Mouse (Mus musculus) lung, embryonic 15.5 days (tissue): Measurements from ENCODE around the gene Wtap. TPM values are rescaled to one million over a fixed set of nuclear protein-coding genes. Genes with fewer than 3 reads are reported as not detected.
"Not testable (repeated sequence)": the region's sequence is repeated elsewhere in the genome, so short reads cannot be mapped to it uniquely, and the experiment has no call there.

Source experiments
- ATAC-seq: fragments of 200-750 bp; cut with Nextera tagmentation; 2 replicates; pipeline ENCODE4 v1.8.0; 2017; ENCODE audit warnings: moderate number of reproducible peaks, borderline replicate concordance; ENCODE audit not compliant: low FRiP score, low TSS enrichment; ENCODE audit errors: extremely low read depth
- H3K27ac ChIP-seq: fragments of 300-500 bp; sonication (generic); 2 replicates; pipeline ENCODE4 v1.5.1; 2015; ENCODE audit warnings: moderate library complexity, mild to moderate bottlenecking, inconsistent platforms
- H3K27me3 ChIP-seq: fragments of 300-500 bp; sonication (generic); 2 replicates; pipeline ENCODE4 v1.6.1; 2015; ENCODE audit warnings: inconsistent platforms
- H3K36me3 ChIP-seq: fragments of 300-500 bp; sonication (generic); 2 replicates; pipeline ENCODE4 v1.6.1; 2015; ENCODE audit warnings: inconsistent platforms
- H3K4me1 ChIP-seq: fragments of 300-500 bp; sonication (generic); 2 replicates; pipeline ENCODE4 v1.6.1; 2015; ENCODE audit warnings: inconsistent platforms
- H3K4me2 ChIP-seq: fragments of 300-500 bp; sonication (generic); 2 replicates; pipeline ENCODE4 v1.6.1; 2015; ENCODE audit warnings: inconsistent platforms, mild to moderate bottlenecking, moderate library complexity
- H3K4me3 ChIP-seq: fragments of 300-500 bp; sonication (generic); 2 replicates; pipeline ENCODE4 v1.5.1; 2015; ENCODE audit warnings: mild to moderate bottlenecking, inconsistent platforms
- H3K9ac ChIP-seq: fragments of 300-500 bp; sonication (generic); 2 replicates; pipeline ENCODE4 v1.6.1; 2015; ENCODE audit warnings: inconsistent platforms
- H3K9me3 ChIP-seq: fragments of 300-500 bp; sonication (generic); 2 replicates; pipeline ENCODE4 v1.6.1; 2016; ENCODE audit warnings: inconsistent platforms
- WGBS: fragments of 180-500 bp; shearing (Covaris S2); methylation state at CpG from one replicate; pipeline ENCODE4 v1.1.7; 2015; 5-methylcytosine and 5-hydroxymethylcytosine counted together
- polyA plus RNA-seq: library from polyadenylated mRNA; unstranded; fragments of >200 nt; fragmentation: Nextera tagmentation; extraction: Ambion mirVana; gene quantifications from 2 replicates; pipeline ENCODE4 v1.2.1, GENCODE M21; 2015

The Wtap gene
- 115 and 129 TPM in 2 replicates for polyA plus RNA-seq

DNA sequence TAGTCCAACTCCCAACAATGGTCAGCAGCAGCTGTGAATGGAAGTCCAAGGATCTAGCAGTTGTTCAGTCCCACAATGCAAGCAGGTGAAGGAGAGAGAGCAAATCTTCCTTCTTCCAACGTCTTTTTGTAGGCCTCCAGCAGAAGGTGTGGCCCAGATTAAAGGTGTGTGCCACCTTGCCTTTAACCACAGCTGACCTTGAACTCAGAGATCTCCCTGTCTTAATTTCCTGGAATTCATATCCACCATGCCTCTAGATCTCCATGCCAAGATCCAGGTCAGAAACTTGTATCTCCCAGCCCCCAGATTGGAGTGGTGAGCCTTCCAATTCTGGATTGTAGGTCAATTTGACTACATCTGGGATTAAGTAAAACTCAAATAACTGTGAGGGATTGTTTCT is at the start of gene Wtap:
Wtap (minus strand) TSS at position 101 of the 400 bp plus-strand sequence.
- Histone ChIP-seq H3K27ac (peak within 1 kb of the TSS; percentile 100), H3K9ac (peak within 1 kb of the TSS; percentile 100), H3K27me3 (no peaks in the 10 kb centered on the region), H3K4me1 (peaks cover 13% of the 10 kb centered on the region; the same call in 1 of the 2 replicates), H3K4me3 (peak within 1 kb of the TSS; percentile 100), H3K36me3 (no peaks in the 10 kb centered on the region), H3K9me3 (no peaks in the 10 kb centered on the region), H3K4me2 (peak within 1 kb of the TSS; percentile 89)
- WGBS: 72% methylated on average over 1 of the region's 1 CpGs
- ATAC-seq: no peak

DNA sequence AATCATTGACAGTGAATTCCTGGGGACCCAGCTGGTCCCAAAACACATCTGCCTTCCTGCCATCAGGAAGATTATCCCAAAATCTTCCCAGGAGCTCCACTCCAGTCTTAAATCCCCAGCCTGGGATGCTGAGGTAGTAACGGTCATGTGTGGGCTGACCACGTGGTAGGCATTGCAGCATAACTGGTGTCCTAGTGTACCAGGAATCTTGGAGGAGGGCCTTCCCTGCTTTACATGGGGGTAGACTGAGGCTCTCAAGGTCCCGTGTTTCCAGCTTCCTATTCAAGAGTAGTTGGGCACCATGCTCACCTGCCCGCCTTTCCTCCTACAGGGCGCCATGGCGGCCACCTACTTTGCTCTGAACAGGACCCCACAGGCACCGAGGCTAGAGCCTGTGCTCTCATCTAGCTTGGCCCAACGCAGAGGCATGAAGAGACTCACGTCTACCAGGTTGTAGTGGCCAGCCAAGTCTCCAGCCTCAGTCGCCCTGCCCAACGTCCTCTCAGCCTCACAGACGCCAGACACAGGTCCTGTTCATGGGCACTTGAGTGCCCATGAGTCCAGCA is 42.7 kb upstream of the Wtap start:
- not testable (repeated sequence) for H3K27ac ChIP-seq, H3K4me1 ChIP-seq, H3K27me3 ChIP-seq, H3K9ac ChIP-seq, H3K9me3 ChIP-seq, H3K4me3 ChIP-seq, ATAC-seq, H3K36me3 ChIP-seq, H3K4me2 ChIP-seq
- WGBS: 82% methylated on average over 4 of the region's 12 CpGs

DNA sequence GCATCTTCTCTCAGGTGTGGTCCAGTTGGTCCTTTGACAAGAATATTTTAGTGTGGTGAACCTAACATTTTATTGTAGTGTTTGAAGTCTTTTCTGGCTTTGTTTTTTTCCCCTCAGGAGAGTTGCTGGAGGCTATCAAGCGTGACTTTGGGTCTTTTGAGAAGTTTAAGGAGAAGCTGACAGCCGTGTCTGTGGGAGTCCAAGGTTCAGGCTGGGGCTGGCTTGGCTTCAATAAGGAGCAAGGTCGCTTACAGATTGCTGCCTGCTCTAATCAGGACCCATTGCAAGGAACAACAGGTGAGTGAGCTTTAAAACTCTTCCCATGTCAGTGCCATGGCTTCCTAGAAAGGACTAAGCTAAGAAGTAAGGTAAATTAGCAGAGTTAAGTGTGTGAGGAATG is 19.3 kb upstream of the Wtap start:
- Histone ChIP-seq H3K27ac (no peak overlapping the region), H3K4me3 (no peak overlapping the region), H3K9me3 (no peaks in the 10 kb centered on the region), H3K9ac (no peak overlapping the region), H3K4me1 (peaks cover 8% of the 10 kb centered on the region), H3K27me3 (no peaks in the 10 kb centered on the region), H3K4me2 (no peak overlapping the region), H3K36me3 (peaks cover 48% of the 10 kb centered on the region)
- WGBS: 81% methylated on average over 3 of the region's 3 CpGs
- ATAC-seq: no peak

DNA sequence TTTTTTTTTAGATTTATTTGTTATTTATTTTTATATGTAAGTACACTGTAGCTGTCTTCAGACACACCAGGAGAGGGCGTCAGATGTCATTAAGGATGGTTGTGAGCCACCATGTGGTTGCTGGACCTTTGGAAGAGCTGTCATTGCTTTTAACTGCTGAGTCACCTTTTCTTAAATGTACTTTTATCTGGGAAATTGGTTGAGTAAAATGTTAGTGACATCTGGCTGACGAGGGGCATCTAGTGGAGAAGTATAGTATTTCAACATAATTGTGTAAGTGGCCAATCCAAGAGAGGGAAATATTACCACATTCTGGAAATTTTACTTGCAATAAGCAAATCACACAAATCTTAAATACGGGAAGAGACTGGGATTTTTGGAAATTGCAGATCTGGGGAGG is 15.9 kb upstream of the Wtap start:
- Histone ChIP-seq H3K4me2 (no peak overlapping the region), H3K9ac (no peak overlapping the region), H3K36me3 (peaks cover 37% of the 10 kb centered on the region), H3K4me3 (no peak overlapping the region), H3K9me3 (no peaks in the 10 kb centered on the region), H3K27ac (no peak overlapping the region), H3K27me3 (no peaks in the 10 kb centered on the region), H3K4me1 (peaks cover 12% of the 10 kb centered on the region)
- 19% methylated on average over 3 of the region's 3 CpGs for WGBS
- no peak for ATAC-seq

DNA sequence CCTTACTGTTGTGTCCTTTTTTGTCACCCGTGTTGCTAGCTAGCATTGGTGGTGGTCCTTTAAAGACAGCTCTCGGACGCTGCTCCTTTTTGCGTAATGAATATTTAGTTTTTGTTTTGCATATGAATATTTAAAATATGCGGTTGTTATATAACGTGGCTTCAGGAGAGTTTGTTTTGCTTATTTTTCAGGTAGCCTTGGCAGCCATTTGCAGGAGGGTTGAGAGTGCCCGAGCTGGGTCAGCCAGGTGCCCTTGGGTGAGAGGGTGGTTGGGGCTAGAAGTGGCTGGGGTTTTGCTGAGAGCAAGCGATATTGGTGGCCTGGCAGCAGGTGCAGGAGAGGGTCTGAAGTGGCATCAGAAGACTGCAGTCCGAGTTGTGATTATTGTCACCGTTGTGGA is 14.6 kb upstream of the Wtap start:
- 3% methylated on average over 10 of the region's 10 CpGs for WGBS
- peaks cover 12% of the 10 kb centered on the region for H3K4me1 ChIP-seq
- H3K36me3 ChIP-seq: peaks cover 26% of the 10 kb centered on the region
- peak overlapping the region; percentile 90; the same call in 1 of the 2 replicates for H3K27ac ChIP-seq
- H3K4me2 ChIP-seq: peak overlapping the region; percentile 72
- no peak for ATAC-seq
- H3K9ac ChIP-seq: peak overlapping the region; percentile 69
- no peaks in the 10 kb centered on the region for H3K9me3 ChIP-seq
- H3K4me3 ChIP-seq: peak overlapping the region; percentile 90
- no peaks in the 10 kb centered on the region for H3K27me3 ChIP-seq

DNA sequence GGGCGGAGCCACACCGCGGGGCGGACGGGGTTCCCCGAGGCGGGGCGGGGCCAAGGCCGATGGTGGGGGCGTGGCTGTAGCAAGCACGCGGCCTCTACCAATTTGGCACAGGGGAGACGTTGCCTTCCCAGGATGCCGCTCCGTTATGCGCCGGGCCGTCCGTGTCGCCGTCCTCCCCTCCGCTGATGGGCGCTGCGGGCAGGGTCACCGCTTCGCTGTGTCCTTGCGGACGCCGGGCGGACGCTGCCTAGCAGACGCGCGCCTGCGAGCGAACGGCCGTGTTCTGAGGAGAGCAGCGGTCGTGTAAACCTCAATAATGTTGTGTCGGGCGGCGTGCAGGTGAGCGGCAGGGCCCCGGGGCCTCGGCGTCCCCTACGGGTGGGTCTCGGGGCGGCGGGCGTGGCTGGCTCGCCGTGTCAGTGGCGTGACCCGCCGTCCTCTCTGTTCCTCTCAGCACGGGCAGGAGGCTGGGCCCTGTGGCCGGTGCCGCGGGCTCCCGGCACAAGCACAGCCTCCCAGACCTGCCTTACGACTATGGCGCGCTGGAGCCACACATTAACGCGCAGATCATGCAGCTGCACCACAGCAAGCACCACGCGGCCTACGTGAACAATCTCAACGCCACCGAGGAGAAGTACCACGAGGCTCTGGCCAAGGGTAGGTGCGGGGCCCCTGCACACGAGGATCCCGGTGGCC is 13.9 kb upstream of the Wtap start:
- under 1% methylated on average over 76 of the region's 76 CpGs for WGBS
- peaks cover 12% of the 10 kb centered on the region for H3K4me1 ChIP-seq

DNA sequence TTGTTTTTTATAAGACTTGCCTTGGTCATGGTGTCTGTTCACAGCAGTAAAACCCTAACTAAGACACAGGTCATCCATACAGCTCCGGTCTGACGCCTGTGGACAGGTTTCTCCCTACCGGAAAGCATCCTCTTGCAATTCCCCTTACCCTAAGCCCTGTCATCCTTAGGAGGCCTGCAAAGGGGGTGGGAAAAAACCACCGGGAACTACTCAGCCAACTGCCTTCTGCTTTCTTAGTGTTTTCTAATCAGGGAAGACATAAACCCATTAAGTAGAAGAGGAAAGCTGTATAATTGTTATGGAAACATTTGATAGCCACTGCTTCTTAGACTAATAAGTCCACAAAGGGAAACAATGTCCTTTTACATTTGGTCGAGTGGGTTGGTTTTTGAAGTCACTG is 13.0 kb upstream of the Wtap start:
- Histone ChIP-seq H3K4me1 (peaks cover 12% of the 10 kb centered on the region), H3K27ac (no peak overlapping the region), H3K9me3 (no peaks in the 10 kb centered on the region), H3K27me3 (no peaks in the 10 kb centered on the region), H3K36me3 (peaks cover 12% of the 10 kb centered on the region), H3K9ac (0 out of 2 replicates have a peak overlapping the region, but pooled peaks have one; percentile 27), H3K4me3 (peak overlapping the region; percentile 90), H3K4me2 (peak overlapping the region; percentile 72)
- 48% methylated on average over 5 of the region's 5 CpGs for WGBS
- ATAC-seq: no peak

More for the DNA sequence above, 13.9 kb upstream of the Wtap start:
- Histone ChIP-seq H3K9me3 (no peaks in the 10 kb centered on the region), H3K4me3 (peak overlapping the region; percentile 90), H3K27ac (peak overlapping the region; percentile 90), H3K4me2 (peak overlapping the region; percentile 72), H3K27me3 (no peaks in the 10 kb centered on the region), H3K36me3 (peaks cover 20% of the 10 kb centered on the region), H3K9ac (peak overlapping the region; percentile 69)
- peak; percentile 98 for ATAC-seq

DNA sequence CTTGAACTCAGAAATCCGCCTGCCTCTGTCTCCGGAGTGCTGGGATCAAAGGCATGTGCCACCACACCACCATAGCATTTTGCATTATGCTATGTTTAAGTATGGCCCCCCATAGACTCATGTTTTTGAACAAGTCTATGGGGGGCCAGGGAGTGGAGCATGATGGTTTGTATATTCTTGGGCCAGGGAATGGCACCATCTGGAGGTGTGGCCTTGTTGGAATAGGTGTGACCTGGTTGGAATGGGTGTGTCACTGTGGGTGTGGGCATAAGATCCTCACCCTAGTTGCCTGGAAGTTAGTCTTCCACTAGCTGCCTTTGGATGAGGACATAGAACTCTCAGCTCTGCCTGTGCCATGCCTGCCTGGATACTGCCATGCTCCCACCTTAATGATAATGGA is 12.6 kb upstream of the Wtap start, which contains the start of gene Sod2:
Sod2 (plus strand) TSS at position 301 of the 400 bp plus-strand sequence.
- ATAC-seq, H3K9me3 ChIP-seq, H3K27me3 ChIP-seq, H3K36me3 ChIP-seq: not testable (repeated sequence)
- H3K4me2 ChIP-seq: peak within 1 kb of the TSS; percentile 72
- peak within 1 kb of the TSS; percentile 90 for H3K4me3 ChIP-seq
- WGBS: 96% methylated on average over 2 of the region's 2 CpGs
- 0 out of 2 replicates have a peak within 1 kb of the TSS, but pooled peaks have one; percentile 51 for H3K27ac ChIP-seq
- peak within 1 kb of the TSS; percentile 27; the same call in 1 of the 2 replicates for H3K9ac ChIP-seq
- H3K4me1 ChIP-seq: peaks cover 12% of the 10 kb centered on the region

DNA sequence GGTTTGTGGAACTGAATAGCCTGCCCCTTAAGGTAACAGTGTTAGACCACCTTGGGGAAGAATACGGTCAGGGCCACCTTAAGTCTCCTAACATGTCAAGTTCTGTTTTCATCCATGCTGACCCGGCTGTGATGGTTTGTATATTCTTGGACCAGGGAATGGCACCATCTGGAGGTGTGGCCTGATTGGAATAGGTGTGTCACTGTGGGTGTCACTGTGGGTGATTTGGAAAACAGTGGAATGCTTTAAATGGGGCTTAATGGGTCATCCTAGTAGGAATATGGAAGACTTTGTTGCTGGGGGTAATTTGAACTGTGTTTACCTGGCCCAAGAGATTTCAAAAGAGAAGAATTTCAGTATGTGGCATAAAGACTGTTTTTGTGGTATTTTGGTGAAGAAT is 10.5 kb upstream of the Wtap start:
- H3K4me1 ChIP-seq: peaks cover 12% of the 10 kb centered on the region
- H3K27me3 ChIP-seq, ATAC-seq, H3K9me3 ChIP-seq, H3K4me3 ChIP-seq, H3K4me2 ChIP-seq, H3K9ac ChIP-seq, H3K27ac ChIP-seq, H3K36me3 ChIP-seq: not testable (repeated sequence)
- WGBS: 44% methylated on average over 2 of the region's 2 CpGs

DNA sequence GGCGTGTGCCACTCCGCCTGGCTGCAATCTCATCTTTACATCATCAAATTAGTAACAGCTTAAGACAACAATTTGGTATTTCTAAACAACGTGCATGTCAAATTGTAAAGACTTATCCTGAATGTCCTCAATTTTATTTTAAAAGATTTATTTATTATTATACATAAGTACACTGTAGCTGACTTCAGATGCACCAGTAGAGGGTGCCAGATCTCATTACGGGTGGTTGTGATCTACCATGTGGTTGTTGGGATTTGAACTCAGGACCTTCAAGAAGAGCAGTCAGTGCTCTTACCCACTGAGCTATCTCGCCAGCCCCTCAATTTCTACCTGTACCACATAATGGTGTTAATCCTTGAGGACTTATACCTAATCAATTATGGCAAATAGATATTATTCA is 8.3 kb upstream of the Wtap start:
- H3K9me3 ChIP-seq, H3K4me3 ChIP-seq, H3K4me2 ChIP-seq, H3K27ac ChIP-seq, ATAC-seq, H3K4me1 ChIP-seq, H3K9ac ChIP-seq, H3K36me3 ChIP-seq, H3K27me3 ChIP-seq: not testable (repeated sequence)
- 83% methylated on average over 5 of the region's 5 CpGs for WGBS

DNA sequence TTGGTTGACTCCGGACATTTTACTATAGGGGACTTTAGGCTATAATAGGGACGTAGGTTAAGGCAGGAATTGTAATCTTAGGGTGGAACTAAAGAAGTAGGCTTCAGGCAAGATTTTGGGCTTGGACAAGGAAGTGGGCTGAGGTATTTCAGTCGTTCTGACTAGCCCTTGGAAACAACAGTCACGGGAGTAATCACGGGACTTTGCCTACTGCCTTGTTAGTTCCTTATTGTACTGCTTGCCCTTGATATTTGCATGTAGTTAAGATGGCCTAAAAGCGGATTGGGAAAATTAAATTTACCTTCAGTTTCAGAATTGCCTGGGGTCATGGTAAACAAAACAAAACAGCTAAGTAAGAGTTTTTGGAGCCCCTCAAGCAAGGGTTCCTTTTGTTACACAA is 5.1 kb upstream of the Wtap start:
- Histone ChIP-seq H3K27me3 (no peaks in the 10 kb centered on the region), H3K4me3 (no peak overlapping the region), H3K27ac (no peak overlapping the region), H3K4me2 (no peak overlapping the region), H3K36me3 (no peaks in the 10 kb centered on the region), H3K9ac (no peak overlapping the region), H3K4me1 (no peaks in the 10 kb centered on the region), H3K9me3 (no peaks in the 10 kb centered on the region)
- whole genome bisulfite sequencing: 74% methylated on average over 6 of the region's 6 CpGs
- ATAC-seq: no peak

DNA sequence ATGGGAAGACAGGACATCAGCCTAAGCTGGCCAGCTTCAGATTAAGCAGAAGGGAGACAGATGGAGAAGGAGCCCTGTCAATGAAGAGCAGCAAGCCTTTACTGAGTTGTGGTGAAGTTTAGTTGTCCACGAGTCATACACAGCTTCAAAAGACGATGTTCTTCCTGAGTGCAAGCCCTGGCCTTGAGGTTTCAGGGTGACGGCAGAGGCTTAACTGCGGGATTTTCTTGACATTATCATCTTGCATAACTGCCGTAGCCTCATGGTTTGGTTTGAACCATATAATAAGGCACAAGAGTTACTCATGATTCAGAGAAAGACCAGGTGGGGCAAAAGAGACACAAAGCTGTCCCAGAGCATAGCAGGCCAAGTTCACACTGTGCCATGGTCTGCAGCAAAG is 3.9 kb upstream of the Wtap start:
- ATAC-seq: no peak
- Histone ChIP-seq H3K9ac (no peak overlapping the region), H3K9me3 (no peaks in the 10 kb centered on the region), H3K27me3 (no peaks in the 10 kb centered on the region), H3K27ac (no peak overlapping the region), H3K4me3 (no peak overlapping the region), H3K4me2 (no peak overlapping the region), H3K4me1 (no peaks in the 10 kb centered on the region), H3K36me3 (no peaks in the 10 kb centered on the region)
- 81% methylated on average over 5 of the region's 5 CpGs for WGBS
